Mouse (Mus musculus) ES-E14 (cell line): ENCODE measurements around the gene Hist1h3f.

Experiments used
- ZC3H11A ChIP-seq: IDR thresholded peaks from 2 replicates; pipeline ENCODE4 v1.6.1; 2012; ENCODE audit warnings: low read depth, mild to moderate bottlenecking, inconsistent platforms, low read length, borderline replicate concordance
- ZNF384 ChIP-seq: IDR thresholded peaks from 2 replicates; pipeline ENCODE4 v1.6.1; 2012; ENCODE audit warnings: low read depth, low read length, inconsistent platforms

DNA sequence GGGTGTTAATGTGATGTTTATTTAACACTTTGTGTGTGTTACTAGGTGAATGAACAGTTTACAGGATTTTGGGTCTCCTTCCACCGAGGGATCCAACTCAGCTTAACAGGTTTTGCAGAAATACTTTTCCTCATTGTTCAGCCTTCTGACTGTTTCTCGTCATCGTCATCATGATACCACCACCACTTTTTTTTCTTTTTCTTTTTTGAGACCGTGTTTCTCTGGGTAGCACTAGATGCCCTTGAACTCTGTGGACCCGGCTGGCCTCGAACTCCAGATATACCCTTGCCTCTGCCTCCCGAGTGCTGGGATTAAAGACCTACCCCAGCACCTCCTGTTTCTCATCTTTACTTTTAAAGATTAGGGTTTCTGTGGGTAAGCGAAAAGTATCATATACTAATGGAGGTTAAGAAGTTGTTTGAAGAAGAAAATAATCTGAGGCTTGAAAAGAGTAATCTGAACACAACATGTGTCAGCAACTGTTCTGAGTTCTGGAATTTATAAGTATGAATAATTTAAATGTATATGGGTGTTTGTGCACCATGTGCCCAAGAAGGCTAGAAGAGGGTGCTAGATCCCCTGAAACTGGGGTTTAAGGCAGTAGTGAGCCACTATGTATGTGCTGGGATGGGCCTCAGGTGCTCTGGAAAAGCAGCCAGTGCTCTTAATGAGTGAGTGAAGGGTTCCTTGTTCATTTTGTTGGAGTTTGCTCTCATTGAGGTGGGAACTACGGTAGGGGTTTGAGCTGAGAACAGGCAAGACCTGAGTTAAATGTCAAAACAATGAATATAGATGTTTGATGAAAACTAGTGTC, 11.4 kb upstream of the Hist1h3f start:
- no peak for TF ChIP-seq ZC3H11A
- TF ChIP-seq ZNF384: no peak
